Mouse (Mus musculus): Measurements from ENCODE around the gene Tubb2b. TPM values are rescaled to one million over a fixed set of nuclear protein-coding genes. Genes with fewer than 3 reads are reported as not detected.
A peak's percentile ranks its signal among the peaks of the same experiment; 100 is the strongest.
"Not testable (repeated sequence)": the region's sequence is repeated elsewhere in the genome, so short reads cannot be mapped to it uniquely, and the experiment has no call there.

Gene Tubb2b
- polyA plus RNA-seq, 1 experiment from 2014 or later: 5.1 TPM

GRCm38 (mm10) chr13:34106999-34107398, 23.3 kb downstream of the Tubb2b start:
- 91% methylated on average over 1 of the region's 1 CpGs for WGBS (ENCODE audit: missing documents)
- Histone ChIP-seq H3K79me2 (ENCODE audit: inconsistent target) (no peaks in the 10 kb centered on the region), H3K27ac (peak overlapping the region; percentile 35), H3K36me3 (ENCODE audit: inconsistent target) (no peaks in the 10 kb centered on the region), H3K4me3 (ENCODE audit: inconsistent target) (no peak overlapping the region)

- H3K27ac ChIP-seq: no peak overlapping the region
- H3K79me2 ChIP-seq (ENCODE audit: inconsistent target): no peaks in the 10 kb centered on the region
- WGBS (ENCODE audit: missing documents): 100% methylated on average over 2 of the region's 2 CpGs
- H3K36me3 ChIP-seq (ENCODE audit: inconsistent target): no peaks in the 10 kb centered on the region
- no peak overlapping the region for H3K4me3 ChIP-seq (ENCODE audit: inconsistent target)
Observed at GRCm38 (mm10) chr13:34106256-34106655, 24.0 kb downstream of the Tubb2b start.

GRCm38 (mm10) chr13:34105364-34105763, 24.9 kb downstream of the Tubb2b start:
- Histone ChIP-seq H3K36me3 (ENCODE audit: inconsistent target) (no peaks in the 10 kb centered on the region), H3K79me2 (ENCODE audit: inconsistent target) (no peaks in the 10 kb centered on the region), H3K4me3 (ENCODE audit: inconsistent target) (no peak overlapping the region), H3K27ac (no peak overlapping the region)
- 92% methylated on average over 1 of the region's 1 CpGs for WGBS (ENCODE audit: missing documents)

- Histone ChIP-seq H3K27ac (no peak overlapping the region), H3K79me2 (ENCODE audit: inconsistent target) (no peaks in the 10 kb centered on the region), H3K36me3 (ENCODE audit: inconsistent target) (no peaks in the 10 kb centered on the region), H3K4me3 (ENCODE audit: inconsistent target) (no peak overlapping the region)
- 70% methylated on average over 9 of the region's 9 CpGs for WGBS (ENCODE audit: missing documents)
Observed at GRCm38 (mm10) chr13:34101908-34102307, 28.4 kb downstream of the Tubb2b start.

- no peak overlapping the region for H3K27ac ChIP-seq
- WGBS (ENCODE audit: missing documents): 98% methylated on average over 10 of the region's 10 CpGs
- H3K79me2 ChIP-seq (ENCODE audit: inconsistent target): no peaks in the 10 kb centered on the region
- H3K4me3 ChIP-seq (ENCODE audit: inconsistent target): no peak overlapping the region
- H3K36me3 ChIP-seq (ENCODE audit: inconsistent target): no peaks in the 10 kb centered on the region
Observed at GRCm38 (mm10) chr13:34101247-34101646, 29.0 kb downstream of the Tubb2b start.

- no peak overlapping the region for H3K4me3 ChIP-seq (ENCODE audit: inconsistent target)
- WGBS (ENCODE audit: missing documents): 90% methylated on average over 3 of the region's 3 CpGs
- no peaks in the 10 kb centered on the region for H3K36me3 ChIP-seq (ENCODE audit: inconsistent target)
- no peaks in the 10 kb centered on the region for H3K79me2 ChIP-seq (ENCODE audit: inconsistent target)
- no peak overlapping the region for H3K27ac ChIP-seq
Observed at GRCm38 (mm10) chr13:34100733-34101132, 29.5 kb downstream of the Tubb2b start.

- 81% methylated on average over 3 of the region's 3 CpGs for WGBS (ENCODE audit: missing documents)
- Histone ChIP-seq H3K27ac (no peak overlapping the region), H3K79me2 (ENCODE audit: inconsistent target) (no peaks in the 10 kb centered on the region), H3K4me3 (ENCODE audit: inconsistent target) (no peak overlapping the region), H3K36me3 (ENCODE audit: inconsistent target) (no peaks in the 10 kb centered on the region)
Observed at GRCm38 (mm10) chr13:34097086-34097485, 33.2 kb downstream of the Tubb2b start.

GRCm38 (mm10) chr13:34096455-34096854, 33.8 kb downstream of the Tubb2b start:
- Histone ChIP-seq H3K27ac (no peak overlapping the region), H3K79me2 (ENCODE audit: inconsistent target) (no peaks in the 10 kb centered on the region), H3K36me3 (ENCODE audit: inconsistent target) (no peaks in the 10 kb centered on the region), H3K4me3 (ENCODE audit: inconsistent target) (no peak overlapping the region)
- WGBS (ENCODE audit: missing documents): 78% methylated on average over 4 of the region's 4 CpGs

GRCm38 (mm10) chr13:34095542-34096435, 34.5 kb downstream of the Tubb2b start:
- Histone ChIP-seq H3K27ac (no peak overlapping the region), H3K79me2 (ENCODE audit: inconsistent target) (no peaks in the 10 kb centered on the region), H3K4me3 (ENCODE audit: inconsistent target) (no peak overlapping the region), H3K36me3 (ENCODE audit: inconsistent target) (no peaks in the 10 kb centered on the region)
- 64% methylated on average over 4 of the region's 7 CpGs for WGBS (ENCODE audit: missing documents)

- peak overlapping the region; percentile 77 for H3K27ac ChIP-seq
- WGBS (ENCODE audit: missing documents): 3% methylated on average over 3 of the region's 3 CpGs
- H3K36me3 ChIP-seq (ENCODE audit: inconsistent target): no peaks in the 10 kb centered on the region
- no peak overlapping the region; the same call in 1 of the 2 replicates for H3K4me3 ChIP-seq (ENCODE audit: inconsistent target)
- H3K79me2 ChIP-seq (ENCODE audit: inconsistent target): no peaks in the 10 kb centered on the region
Observed at GRCm38 (mm10) chr13:34089358-34089757, 40.9 kb downstream of the Tubb2b start.

GRCm38 (mm10) chr13:34088871-34089288, 41.4 kb downstream of the Tubb2b start:
- Histone ChIP-seq H3K27ac (peak overlapping the region; percentile 77), H3K4me3 (ENCODE audit: inconsistent target) (no peak overlapping the region; the same call in 1 of the 2 replicates), H3K36me3 (ENCODE audit: inconsistent target) (no peaks in the 10 kb centered on the region), H3K79me2 (ENCODE audit: inconsistent target) (no peaks in the 10 kb centered on the region)
- 39% methylated on average over 7 of the region's 7 CpGs for WGBS (ENCODE audit: missing documents)

- not testable (repeated sequence) for H3K79me2 ChIP-seq (ENCODE audit: inconsistent target); H3K36me3 ChIP-seq (ENCODE audit: inconsistent target); H3K4me3 ChIP-seq (ENCODE audit: inconsistent target)
- WGBS (ENCODE audit: missing documents): 27% methylated on average over 2 of the region's 5 CpGs
- H3K27ac ChIP-seq: peak overlapping the region; percentile 77
Observed at GRCm38 (mm10) chr13:34088201-34088649, 42.0 kb downstream of the Tubb2b start.

GRCm38 (mm10) chr13:34087052-34087812, 43.0 kb downstream of the Tubb2b start:
- no peak overlapping the region for H3K4me3 ChIP-seq (ENCODE audit: inconsistent target)
- no peaks in the 10 kb centered on the region for H3K79me2 ChIP-seq (ENCODE audit: inconsistent target)
- H3K36me3 ChIP-seq (ENCODE audit: inconsistent target): no peaks in the 10 kb centered on the region
- 80% methylated on average over 7 of the region's 7 CpGs for WGBS (ENCODE audit: missing documents)
- no peak overlapping the region for H3K27ac ChIP-seq

GRCm38 (mm10) chr13:34084026-34084750, 46.1 kb downstream of the Tubb2b start:
- H3K4me3 ChIP-seq (ENCODE audit: inconsistent target): no peak overlapping the region
- WGBS (ENCODE audit: missing documents): 81% methylated on average over 9 of the region's 9 CpGs

More at GRCm38 (mm10) chr13:34084026-34084750, 46.1 kb downstream of the Tubb2b start:
- no peaks in the 10 kb centered on the region for H3K36me3 ChIP-seq (ENCODE audit: inconsistent target)
- H3K79me2 ChIP-seq (ENCODE audit: inconsistent target): no peaks in the 10 kb centered on the region
- H3K27ac ChIP-seq: no peak overlapping the region
